8 mouse cellular contexts compared by ENCODE assay signal in genomic region chr4:57956029-57956960, GRCm38 (mm10). TPM values are rescaled to one million over a fixed set of nuclear protein-coding genes. Genes with fewer than 3 reads are reported as not detected.
DNase-seq lines count a peak whose midpoint lies in the region; ATAC-seq and TF ChIP-seq lines count a peak whose summit lies in the region.

Gene Txn1 (minus strand): TSS chr4:57956411.

- H3K79me2 ChIP-seq in MEL (ENCODE audit: control insufficient read depth, insufficient read depth, low read length, poor library complexity), result peaks cover 44% of the 10 kb centered on the region

- H3K36me3 ChIP-seq in MEL (ENCODE audit: control insufficient read depth in 1 of 2, insufficient read depth in 2 of 2, low read length in 2 of 2), result peaks cover 7 to 20% of the 10 kb centered on the region in 2 experiments
- peaks cover 2% of the 10 kb centered on the region; the same call in 1 of the 2 replicates for H3K36me3 ChIP-seq in forebrain, postnatal 0 days (ENCODE audit: insufficient read depth)
- peaks cover 12% of the 10 kb centered on the region for H3K36me3 ChIP-seq in lung, embryonic 15.5 days

- no peak for TF ChIP-seq RAD21 in MEL (IDR thresholded peaks at IDR 0.05; ENCODE audit: low read depth, low read length)

- peak; percentile 65 to 96 for TF ChIP-seq POLR2A in MEL (IDR thresholded peaks at IDR 0.05; ENCODE audit: control insufficient read depth in 1 of 2, insufficient read depth in 1 of 2, low read depth in 1 of 2, low read length in 2 of 2, poor library complexity in 1 of 2)
- TF ChIP-seq POLR2A in cerebellum, adult 2 months (IDR thresholded peaks at IDR 0.05; ENCODE audit: borderline replicate concordance, insufficient read depth, low read length), result peak; percentile 33; the same call in 1 of the 2 replicates

- no peak for TF ChIP-seq CTCF in MEL (IDR thresholded peaks at IDR 0.05 in 2 of 3, conservative IDR thresholded peaks at IDR 0.05 in 1 of 3; ENCODE audit: control insufficient read depth in 1 of 3, insufficient read depth in 1 of 3, low read depth in 2 of 3, low read length in 3 of 3, poor library complexity in 1 of 3, severe bottlenecking in 1 of 3)
- no peak for TF ChIP-seq CTCF in cerebellum, adult 2 months (IDR thresholded peaks at IDR 0.05; ENCODE audit: borderline replicate concordance, insufficient read depth, low read depth, low read length)
- no peak; the same call in none of the 2 replicates for TF ChIP-seq CTCF in forebrain, postnatal 0 days (IDR thresholded peaks at IDR 0.05; ENCODE audit: low read depth)

- under 1% methylated on average over 71 of the region's 71 CpGs for WGBS in cerebellum, adult 2 months
- 1% methylated on average over 71 of the region's 71 CpGs for WGBS in forebrain, postnatal 0 days
- WGBS in lung, embryonic 15.5 days, result under 1% methylated on average over 71 of the region's 71 CpGs

- peaks cover 3 to 15% of the 10 kb centered on the region in 2 experiments for H3K4me1 ChIP-seq in MEL (ENCODE audit: control insufficient read depth in 1 of 2, insufficient read depth in 2 of 2, low read length in 2 of 2)
- no peaks in the 10 kb centered on the region for H3K4me1 ChIP-seq in cerebellum, adult 2 months (ENCODE audit: control insufficient read depth, insufficient read depth, low read length)
- no peaks in the 10 kb centered on the region; the same call in 1 of the 2 replicates for H3K4me1 ChIP-seq in forebrain, postnatal 0 days (ENCODE audit: insufficient read depth)
- H3K4me1 ChIP-seq in lung, embryonic 15.5 days, result peaks cover 30% of the 10 kb centered on the region

- no peaks in the 10 kb centered on the region for H3K9me3 ChIP-seq in MEL (replicated peaks; ENCODE audit: insufficient read depth, low read length)
- no peaks in the 10 kb centered on the region for H3K9me3 ChIP-seq in forebrain, postnatal 0 days (ENCODE audit: low read length)
- H3K9me3 ChIP-seq in lung, embryonic 15.5 days, result no peaks in the 10 kb centered on the region

- peak within 1 kb of the TSS; percentile 88 for H3K9ac ChIP-seq in MEL (ENCODE audit: control insufficient read depth, low read depth, low read length, poor library complexity, severe bottlenecking)
- peak within 1 kb of the TSS; percentile 73 for H3K9ac ChIP-seq in forebrain, postnatal 0 days
- peak within 1 kb of the TSS; percentile 82 for H3K9ac ChIP-seq in lung, embryonic 15.5 days

- peak; percentile 96 for ATAC-seq in forebrain, postnatal 0 days
- ATAC-seq in lung, embryonic 15.5 days (ENCODE audit: borderline replicate concordance, extremely low read depth, low FRiP score, low TSS enrichment), result peak; percentile 99

- TF ChIP-seq EP300 in MEL (IDR thresholded peaks at IDR 0.05; ENCODE audit: low read depth in 1 of 2, low read length in 2 of 2), result peak in 1 of 2 experiments; percentile 38; a peak in 2 of 4 replicates

- H3K4me3 ChIP-seq in MEL (ENCODE audit: control insufficient read depth in 1 of 2, insufficient read depth in 1 of 2, low read depth in 2 of 2, low read length in 2 of 2), result peak within 1 kb of the TSS; percentile 84 to 93
- peak within 1 kb of the TSS; percentile 96 for H3K4me3 ChIP-seq in cerebellum, adult 2 months (replicated peaks; ENCODE audit: insufficient read depth, low read depth, low read length)
- H3K4me3 ChIP-seq in forebrain, postnatal 0 days (ENCODE audit: low read depth, low read length), result peak within 1 kb of the TSS; percentile 76
- peak within 1 kb of the TSS; percentile 75 for H3K4me3 ChIP-seq in lung, embryonic 15.5 days

- peak within 1 kb of the TSS; percentile 98 for H3K27ac ChIP-seq in MEL (ENCODE audit: control insufficient read depth, low read depth, low read length)
- H3K27ac ChIP-seq in cerebellum, adult 2 months (ENCODE audit: insufficient read depth, low read length), result peak within 1 kb of the TSS; percentile 78
- peak within 1 kb of the TSS; percentile 86 for H3K27ac ChIP-seq in forebrain, postnatal 0 days (ENCODE audit: low read depth, low read length)
- H3K27ac ChIP-seq in lung, embryonic 15.5 days, result peak within 1 kb of the TSS; percentile 97

- DNase-seq in MEL (ENCODE audit: low read depth, low spot score), result peak; percentile 99
- DNase-seq in cerebellum, adult 2 months, result peak; percentile 96 to 97
- DNase-seq in forebrain, postnatal 0 days, result peak; percentile 97
- DNase-seq in heart, postnatal 4 days, result peak; percentile 99
- peak; percentile 91 to 92 for DNase-seq in layer of hippocampus, adult 8-10 months (ENCODE audit: low spot score in 2 of 2)
- peak; percentile 97 for DNase-seq in ovary, adult 18-20 months (ENCODE audit: low spot score)
- DNase-seq in thymus, postnatal 0 days (ENCODE audit: low spot score), result peak; percentile 96

- no peaks in the 10 kb centered on the region for H3K27me3 ChIP-seq in MEL (ENCODE audit: control insufficient read depth in 1 of 2, insufficient read depth in 2 of 2, low read length in 2 of 2)
- H3K27me3 ChIP-seq in cerebellum, adult 2 months (ENCODE audit: control insufficient read depth, insufficient read depth, low read length), result no peaks in the 10 kb centered on the region
- no peaks in the 10 kb centered on the region for H3K27me3 ChIP-seq in forebrain, postnatal 0 days (ENCODE audit: insufficient read depth, low read length)
- H3K27me3 ChIP-seq in lung, embryonic 15.5 days, result no peaks in the 10 kb centered on the region

- H3K4me2 ChIP-seq in forebrain, postnatal 0 days (ENCODE audit: low read depth), result peak within 1 kb of the TSS; percentile 81
- peak within 1 kb of the TSS; percentile 67 for H3K4me2 ChIP-seq in lung, embryonic 15.5 days

TF ChIP-seq in MEL, 35 proteins besides CTCF, POLR2A, EP300 and RAD21:
- TF ChIP-seq TCF12 (IDR thresholded peaks at IDR 0.05; ENCODE audit: low read depth, low read length) (peak; percentile 36), KAT2A (conservative IDR thresholded peaks at IDR 0.05; ENCODE audit: low read depth, low read length) (no peak; the same call in 1 of the 2 replicates), MAZ (IDR thresholded peaks at IDR 0.05; ENCODE audit: low read depth, low read length) (peak; percentile 47; the same call in 1 of the 2 replicates), MAFK (IDR thresholded peaks at IDR 0.05; ENCODE audit: borderline replicate concordance, low read depth, low read length) (peak; percentile 88; the same call in 1 of the 2 replicates), RCOR1 (IDR thresholded peaks at IDR 0.05; ENCODE audit: low read depth, low read length) (no peak), ZNF384 (IDR thresholded peaks at IDR 0.05; ENCODE audit: low read depth, low read length) (no peak), POLR2AphosphoS2 (IDR thresholded peaks at IDR 0.05; ENCODE audit: low read length) (peak; percentile 98), ETS1 (IDR thresholded peaks at IDR 0.05; ENCODE audit: low read depth, low read length) (peak; percentile 39; the same call in 1 of the 2 replicates), UBTF (IDR thresholded peaks at IDR 0.05; ENCODE audit: borderline replicate concordance, insufficient read depth, low read depth, low read length) (no peak; the same call in 1 of the 2 replicates), POLR2AphosphoS5 (IDR thresholded peaks at IDR 0.05; ENCODE audit: borderline replicate concordance, low read depth, low read length) (peak; percentile 72; the same call in 1 of the 2 replicates), NELFE (IDR thresholded peaks at IDR 0.05; ENCODE audit: low read depth, low read length) (peak; percentile 97), HCFC1 (IDR thresholded peaks at IDR 0.05; ENCODE audit: low read depth, low read length) (peak; percentile 49), MYB (IDR thresholded peaks at IDR 0.05; ENCODE audit: low read depth, low read length) (no peak), E2F4 (IDR thresholded peaks at IDR 0.05; ENCODE audit: borderline replicate concordance, low read depth, low read length) (peak; percentile 50; the same call in 1 of the 2 replicates), MAX (IDR thresholded peaks at IDR 0.05; ENCODE audit: low read length) (peak; percentile 76), USF1 (IDR thresholded peaks at IDR 0.05; ENCODE audit: low read depth, low read length) (no peak; the same call in 1 of the 2 replicates), NRF1 (IDR thresholded peaks at IDR 0.05; ENCODE audit: insufficient read depth, low read depth, low read length, poor library complexity, severe bottlenecking) (peak; percentile 66; the same call in 1 of the 2 replicates), GABPA (IDR thresholded peaks at IDR 0.05; ENCODE audit: low read depth, low read length) (peak; percentile 97), SMC3 (IDR thresholded peaks at IDR 0.05; ENCODE audit: low read depth, low read length) (no peak), MXI1 (IDR thresholded peaks at IDR 0.05; ENCODE audit: low read depth, low read length) (peak; percentile 52), TBP (IDR thresholded peaks at IDR 0.05; ENCODE audit: low read depth, low read length) (peak; percentile 89), MYC (IDR thresholded peaks at IDR 0.05; ENCODE audit: low read depth, low read length) (peak; percentile 84), GATA1 (IDR thresholded peaks at IDR 0.05; ENCODE audit: low read depth, low read length) (no peak), SIN3A (IDR thresholded peaks at IDR 0.05; ENCODE audit: low read length) (peak; percentile 69), ZMIZ1 (IDR thresholded peaks at IDR 0.05; ENCODE audit: low read depth, low read length) (peak; percentile 98), ELF1 (IDR thresholded peaks at IDR 0.05; ENCODE audit: low read depth, low read length) (peak; percentile 94)

RNA-seq across cellular contexts. Expression of gene Txn1, which starts in this region (rescaled TPM):
- 366 and 487 TPM in 2 replicates for total RNA-seq in MEL (2012; rRNA removed)
- polyA plus RNA-seq in MEL (2012; ENCODE audit: insufficient read depth in 1 of 2, insufficient read length in 2 of 2, low read depth in 1 of 2, low replicate concordance in 2 of 2, missing spikeins in 1 of 2), result 100 to 1,000 TPM in 1 of 2 experiments, not detected in 1; 395 TPM
- polyA plus RNA-seq in cerebellum, adult 2 months (2012; rRNA removed), result 119 and 125 TPM in 2 replicates
- 92.1 and 115 TPM in 2 replicates for total RNA-seq in forebrain, postnatal 0 days (2014; rRNA removed)
- 340 and 365 TPM in 2 replicates for polyA plus RNA-seq in forebrain, postnatal 0 days (2015; fragmentation: Nextera tagmentation; extraction: Ambion mirVana)
- total RNA-seq in heart, postnatal 4 days (2021), result 100 to 1,000 TPM; 182 to 189 TPM
- total RNA-seq in layer of hippocampus, adult 8-10 months (2022), result 10 to 100 TPM; 85.4 to 95.3 (median 92.5) TPM
- polyA plus RNA-seq in lung, embryonic 15.5 days (2015; fragmentation: Nextera tagmentation; extraction: Ambion mirVana), result 445 and 492 TPM in 2 replicates
- 716 and 724 TPM in 2 replicates for polyA plus RNA-seq in thymus, postnatal 0 days (2015; fragmentation: Nextera tagmentation; extraction: Ambion mirVana)

Comparison
In these comparisons a context has a peak if more than half of its experiments do, and no peak if none do; other contexts are left out.
1. Peak in every context shown above with its lines: DNase-seq, ATAC-seq, H3K4me3 ChIP-seq and H3K27ac ChIP-seq.